Mouse (Mus musculus) layer of hippocampus, postnatal 10 days (tissue): ENCODE data around the gene Gm11541. TPM values are rescaled to one million over a fixed set of nuclear protein-coding genes. Genes with fewer than 3 reads are reported as not detected.

Experiments used
- DNase-seq, 2 experiments: peaks; one replicate each; pipeline ENCODE4 v3.0.0; 2021; ENCODE audit warnings: low spot score in 2 of 2
- long read RNA-seq: library from polyadenylated mRNA; stranded (forward); transcript quantifications from one replicate; pipeline ENCODE4 v2.0.0, GENCODE M21; 2023
- total RNA-seq, 2 experiments: library from RNA; stranded (reverse); gene quantifications; 2 replicates each; pipeline ENCODE4 v1.2.3; 2021

Gm11541 gene
- total RNA-seq = not detected
- long read RNA-seq = 0 reads

- no peak for DNase-seq
Measured at GRCm38 (mm10) chr11:94704472-94704871, at the start of gene Gm11541. TSS of gene Gm11541 (minus strand) at chr11:94704499.

GRCm38 (mm10) chr11:94752946-94753713, 48.8 kb upstream of the Gm11541 start:
- no peak for DNase-seq

GRCm38 (mm10) chr11:94741732-94742272, 37.5 kb upstream of the Gm11541 start, which contains the start of gene Cdc34b:
TSS of gene Cdc34b (plus strand) at chr11:94741782.
- DNase-seq = no peak

GRCm38 (mm10) chr11:94735746-94736145, 31.4 kb upstream of the Gm11541 start:
- no peak for DNase-seq

GRCm38 (mm10) chr11:94732773-94733172, 28.5 kb upstream of the Gm11541 start:
- peak; percentile 14 to 29 for DNase-seq

GRCm38 (mm10) chr11:94731229-94731628, 26.9 kb upstream of the Gm11541 start:
- DNase-seq = no peak

GRCm38 (mm10) chr11:94730261-94730660, 26.0 kb upstream of the Gm11541 start:
- peak; percentile 85 to 86 for DNase-seq

GRCm38 (mm10) chr11:94729565-94729964, 25.3 kb upstream of the Gm11541 start:
- DNase-seq = no peak

GRCm38 (mm10) chr11:94728545-94728944, 24.2 kb upstream of the Gm11541 start:
- DNase-seq = no peak

- no peak for DNase-seq
Measured at GRCm38 (mm10) chr11:94727306-94727705, 23.0 kb upstream of the Gm11541 start.

GRCm38 (mm10) chr11:94719216-94719615, 14.9 kb upstream of the Gm11541 start:
- no peak for DNase-seq

GRCm38 (mm10) chr11:94718113-94718909, 14.0 kb upstream of the Gm11541 start:
- no peak for DNase-seq

GRCm38 (mm10) chr11:94717239-94717638, 12.9 kb upstream of the Gm11541 start:
- no peak for DNase-seq

GRCm38 (mm10) chr11:94716754-94717153, 12.5 kb upstream of the Gm11541 start:
- DNase-seq = peak; percentile 35 to 58

GRCm38 (mm10) chr11:94715622-94716021, 11.3 kb upstream of the Gm11541 start:
- DNase-seq = no peak

- no peak for DNase-seq
Measured at GRCm38 (mm10) chr11:94713246-94713860, 9.1 kb upstream of the Gm11541 start.

- DNase-seq = peak in 1 of 2 experiments; percentile 24
Measured at GRCm38 (mm10) chr11:94704020-94704419, 279 bp downstream of the Gm11541 start.

GRCm38 (mm10) chr11:94702216-94702610, 2.1 kb downstream of the Gm11541 start:
- DNase-seq = no peak

- DNase-seq = no peak
Measured at GRCm38 (mm10) chr11:94701401-94702215, 2.7 kb downstream of the Gm11541 start.

GRCm38 (mm10) chr11:94699399-94699798, 4.9 kb downstream of the Gm11541 start:
- no peak for DNase-seq
